Mouse (Mus musculus): ENCODE measurements around the gene Ift57. TPM values are rescaled to one million over a fixed set of nuclear protein-coding genes. Genes with fewer than 3 reads are reported as not detected.

Gene Ift57
- total RNA-seq, 2 experiments from 2014 or later: 45.9 to 56.6 TPM

Other genes with a start within 250 kb of the Ift57 start
- 100 to 1,000 TPM; 214 to 228 TPM for gene Cd47, start 101.3 kb downstream of the Ift57 start, total RNA-seq (2021)

Measured in layer of hippocampus, postnatal 10 days (tissue).